ENCODE assay signal across 20 mouse cellular contexts in the genomic region with DNA sequence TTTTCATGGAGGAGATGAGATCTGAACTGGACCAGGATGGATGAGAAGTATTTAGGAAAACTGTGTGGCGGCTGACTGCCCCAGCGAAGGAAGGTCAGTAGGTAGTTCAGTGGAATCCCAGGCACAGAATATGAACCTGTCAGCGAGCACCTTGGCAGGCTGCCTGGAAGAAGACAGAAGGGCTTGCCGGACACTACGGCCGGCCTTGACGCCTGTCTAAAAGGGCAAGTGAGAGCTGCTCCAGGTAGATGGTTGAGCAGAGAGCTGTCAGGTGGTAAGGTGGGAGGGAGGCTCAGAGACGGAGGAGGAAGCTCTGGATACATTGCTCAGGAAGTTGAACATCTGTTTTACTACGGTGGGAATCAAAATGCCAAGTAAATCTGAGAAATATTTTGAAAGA. TPM values are rescaled to one million over a fixed set of nuclear protein-coding genes. Genes with fewer than 3 reads are reported as not detected.
A peak's percentile ranks its signal among the peaks of the same experiment; 100 is the strongest.
DNase-seq lines count a peak whose midpoint lies in the region; ATAC-seq and TF ChIP-seq lines count a peak whose summit lies in the region.
"Had no signal": no experiment of that assay in that cellular context is flagged by ENCODE, and none has a peak within 500 bp of the region (broad histone marks: within the 10 kb centered on the region; RNA-seq: fewer than 3 reads in every experiment).

No protein-coding gene starts in this region.

- no peak overlapping the region for H3K4me2 ChIP-seq in liver, embryonic 12.5 days
- H3K4me2 ChIP-seq: embryonic facial prominence, embryonic 15.5 days; neural tube, embryonic 12.5 days had no signal

- no peak overlapping the region for H3K4me3 ChIP-seq in liver, adult 2 months (ENCODE audit: insufficient read depth, low read depth, low read length)
- H3K4me3 ChIP-seq in liver, embryonic 12.5 days, result no peak overlapping the region
- no peak overlapping the region for H3K4me3 ChIP-seq in midbrain, embryonic 10.5 days
- H3K4me3 ChIP-seq: embryonic facial prominence, embryonic 15.5 days; forebrain, embryonic 10.5 days; neural tube, embryonic 12.5 days had no signal

- no peaks in the 10 kb centered on the region for H3K9me3 ChIP-seq in liver, embryonic 12.5 days (replicated peaks)
- H3K9me3 ChIP-seq in midbrain, embryonic 10.5 days (replicated peaks), result no peaks in the 10 kb centered on the region
- H3K9me3 ChIP-seq: embryonic facial prominence, embryonic 15.5 days; forebrain, embryonic 10.5 days; neural tube, embryonic 12.5 days had no signal

- no peak for TF ChIP-seq POLR2A in liver, adult 2 months (IDR thresholded peaks at IDR 0.05; ENCODE audit: extremely low read depth, insufficient read depth, low read length)

- intact Hi-C loops in heart, postnatal 10 days (cut with DNase I), result no loop called here

- no peak for ATAC-seq in liver, embryonic 12.5 days

- DNase-seq in heart, adult 11 months, result peak; percentile 80
- DNase-seq in heart, postnatal 10 days, result no peak
- peak; percentile 19 for DNase-seq in liver, adult 2 months (ENCODE audit: extremely low read depth, low read depth, low spot score)
- DNase-seq in adrenal gland, postnatal 25 days, result peak; percentile 60
- peak; percentile 62 to 80 for DNase-seq in kidney, postnatal 36 days
- no peak for DNase-seq in midbrain, embryonic 10.5 days (ENCODE audit: low spot score)
- DNase-seq: embryo, embryonic 11 days; heart, adult 18-20 months; lung, adult 2 months; lung, postnatal 36 days; thymus, postnatal 25 days had no signal

- H3K9ac ChIP-seq in liver, adult 2 months (ENCODE audit: low read depth, low read length), result no peak overlapping the region
- no peak overlapping the region for H3K9ac ChIP-seq in liver, embryonic 12.5 days
- H3K9ac ChIP-seq: embryonic facial prominence, embryonic 15.5 days; neural tube, embryonic 12.5 days had no signal

- H3K27ac ChIP-seq in liver, adult 2 months (replicated peaks; ENCODE audit: insufficient read depth, low read depth, low read length), result no peak overlapping the region
- no peak overlapping the region for H3K27ac ChIP-seq in liver, embryonic 12.5 days
- H3K27ac ChIP-seq in midbrain, embryonic 10.5 days (replicated peaks), result no peak overlapping the region
- H3K27ac ChIP-seq: embryonic facial prominence, embryonic 15.5 days; forebrain, embryonic 10.5 days; neural tube, embryonic 12.5 days; stomach, postnatal 0 days had no signal

- H3K36me3 ChIP-seq in liver, adult 2 months (ENCODE audit: control insufficient read depth, insufficient read depth, low read length), result no peaks in the 10 kb centered on the region
- no peaks in the 10 kb centered on the region for H3K36me3 ChIP-seq in liver, embryonic 12.5 days
- H3K36me3 ChIP-seq in midbrain, embryonic 10.5 days, result peaks cover 92% of the 10 kb centered on the region
- H3K36me3 ChIP-seq: embryonic facial prominence, embryonic 15.5 days; neural tube, embryonic 12.5 days had no signal

- H3K27me3 ChIP-seq in liver, adult 2 months (ENCODE audit: control insufficient read depth, insufficient read depth, low read length), result no peaks in the 10 kb centered on the region
- H3K27me3 ChIP-seq in liver, embryonic 12.5 days (replicated peaks), result 0 out of 2 replicates have a peak, but pooled peaks cover 8% of the 10 kb centered on the region
- no peaks in the 10 kb centered on the region for H3K27me3 ChIP-seq in midbrain, embryonic 10.5 days (ENCODE audit: low read depth, poor library complexity, severe bottlenecking)
- H3K27me3 ChIP-seq: embryonic facial prominence, embryonic 15.5 days; neural tube, embryonic 12.5 days had no signal

- no peaks in the 10 kb centered on the region for H3K79me2 ChIP-seq in liver, adult 2 months (ENCODE audit: control insufficient read depth, insufficient read depth, low read length)

- TF ChIP-seq CTCF in liver, adult 2 months (IDR thresholded peaks at IDR 0.05; ENCODE audit: low read depth, low read length), result no peak

- 74% methylated on average over 9 of the region's 9 CpGs for WGBS in liver, adult 2 months
- 73% methylated on average over 9 of the region's 9 CpGs for WGBS in liver, embryonic 12.5 days (ENCODE audit: insufficient replicate concordance)
- 97% methylated on average over 9 of the region's 9 CpGs for WGBS in midbrain, embryonic 10.5 days

- no peaks in the 10 kb centered on the region; the same call in 1 of the 2 replicates for H3K4me1 ChIP-seq in liver, adult 2 months (ENCODE audit: control insufficient read depth, insufficient read depth, low read length)
- no peaks in the 10 kb centered on the region for H3K4me1 ChIP-seq in liver, embryonic 12.5 days
- H3K4me1 ChIP-seq in midbrain, embryonic 10.5 days, result peaks cover 15% of the 10 kb centered on the region; the same call in 1 of the 2 replicates
- H3K4me1 ChIP-seq: embryonic facial prominence, embryonic 15.5 days; forebrain, embryonic 10.5 days; neural tube, embryonic 12.5 days had no signal

RNA-seq across cellular contexts. Expression of a gene that starts 42.4 kb away (rescaled TPM):
- total RNA-seq in heart, postnatal 10 days (2021), result 1 to 10 TPM; 3.8 to 4.6 TPM
- total RNA-seq in liver, adult 2 months (2014; rRNA removed), result 15.0 and 20.7 TPM in 2 replicates
- polyA plus RNA-seq in liver, adult 2 months (2012; rRNA removed), result 6.6 and 15.3 TPM in 2 replicates
- 0.12 and 0.41 TPM in 2 replicates for polyA plus RNA-seq in liver, embryonic 12.5 days (2016; fragmentation: Nextera tagmentation; extraction: Ambion mirVana)
- 3.2 and 4.6 TPM in 2 replicates for total RNA-seq in adrenal gland, postnatal 25 days (2021)
- polyA plus RNA-seq in midbrain, embryonic 10.5 days (2016; fragmentation: Nextera tagmentation; extraction: Ambion mirVana), result 14.9 and 15.1 TPM in 2 replicates
- total RNA-seq: hematopoietic stem cell, adult 5-6 weeks had no signal

RNA-seq across cellular contexts. Expression of a gene that starts 57.8 kb away (rescaled TPM):
- not detected for total RNA-seq in heart, postnatal 10 days (2021)
- not detected in 2 replicates for total RNA-seq in liver, adult 2 months (2014; rRNA removed)
- polyA plus RNA-seq in liver, adult 2 months (2012; rRNA removed), result not detected in 2 replicates
- polyA plus RNA-seq in liver, embryonic 12.5 days (2016; fragmentation: Nextera tagmentation; extraction: Ambion mirVana), result not detected in 2 replicates
- total RNA-seq in adrenal gland, postnatal 25 days (2021), result not detected in 2 replicates
- polyA plus RNA-seq in midbrain, embryonic 10.5 days (2016; fragmentation: Nextera tagmentation; extraction: Ambion mirVana), result 0.10 TPM in 1 of 2 replicates, not detected in the other
- total RNA-seq: gastrocnemius, adult 8-10 months; heart, adult 18-20 months; hematopoietic stem cell, adult 5-6 weeks; monocyte, adult 5-6 weeks had no signal
- polyA plus RNA-seq: embryonic facial prominence, embryonic 15.5 days; forebrain, embryonic 10.5 days; heart, embryonic 14.5 days; lung, adult 2 months; neural tube, embryonic 12.5 days; stomach, postnatal 0 days had no signal

Comparison
In these comparisons a context has a peak if more than half of its experiments do, and no peak if none do; other contexts are left out.
1. DNase-seq: peak in heart, adult 11 months (single experiment), liver, adult 2 months (single experiment), adrenal gland, postnatal 25 days (single experiment) and kidney, postnatal 36 days (2 of 2); none in heart, postnatal 10 days (0 of 2) and midbrain, embryonic 10.5 days (single experiment).